Mouse (Mus musculus) regulatory T cell (primary cell): Measurements from ENCODE around the gene Cdh3.
"Not testable (repeated sequence)": the region's sequence is repeated elsewhere in the genome, so short reads cannot be mapped to it uniquely, and the experiment has no call there.

Experiments used
- in situ Hi-C: fragments of 300-600 bp; cut with MboI, MseI; formaldehyde crosslinking; loops from one replicate; pipeline ENCODE4 v1.15.1; 2025; ENCODE audit warnings: high pct_unique_total_duplicates

Gene Cdh3

DNA sequence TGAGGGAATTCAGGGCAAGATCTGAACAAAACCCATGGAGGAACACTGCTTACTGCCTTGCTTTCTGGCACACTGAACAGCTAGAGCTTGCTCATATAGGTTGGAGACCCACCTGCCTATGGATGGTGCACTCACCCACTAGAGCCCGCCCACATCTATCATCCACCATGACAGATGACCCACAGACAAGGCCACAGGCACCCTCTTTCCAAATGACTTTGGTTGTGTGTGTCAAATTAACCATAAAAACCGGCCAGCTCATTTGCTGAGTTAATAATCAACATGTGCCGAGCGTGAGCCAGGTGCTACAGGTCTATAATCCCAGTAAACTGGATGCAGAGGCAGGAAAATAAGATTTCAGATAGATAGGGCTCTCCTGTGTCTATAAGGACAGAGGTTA is 59.7 kb downstream of the Cdh3 start:
- in situ Hi-C loops: no loop called here

- in situ Hi-C loops: no loop called here
These were observed 61.0 kb downstream of the Cdh3 start for GRCm38 (mm10) chr8:106571551-106572172.

DNA sequence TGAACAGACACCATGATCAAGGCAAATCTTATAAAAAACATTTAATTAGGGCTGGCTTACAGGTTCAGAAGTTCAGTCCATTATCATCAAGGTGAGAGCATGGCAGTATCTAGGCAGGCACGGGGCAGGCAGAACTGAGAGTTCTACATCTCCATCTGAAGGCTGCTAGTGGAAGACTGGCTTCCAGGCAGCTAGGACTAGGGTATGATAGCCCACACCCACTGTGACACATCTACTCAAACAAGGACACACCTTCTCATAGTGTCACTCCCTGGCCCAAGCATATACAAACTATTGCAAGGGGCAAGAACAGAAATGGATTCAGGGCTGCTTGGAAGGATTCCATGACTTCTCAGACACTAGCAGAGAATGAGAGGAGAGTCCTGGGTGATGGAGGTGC is 61.5 kb downstream of the Cdh3 start:
- in situ Hi-C loops: not testable (repeated sequence)

DNA sequence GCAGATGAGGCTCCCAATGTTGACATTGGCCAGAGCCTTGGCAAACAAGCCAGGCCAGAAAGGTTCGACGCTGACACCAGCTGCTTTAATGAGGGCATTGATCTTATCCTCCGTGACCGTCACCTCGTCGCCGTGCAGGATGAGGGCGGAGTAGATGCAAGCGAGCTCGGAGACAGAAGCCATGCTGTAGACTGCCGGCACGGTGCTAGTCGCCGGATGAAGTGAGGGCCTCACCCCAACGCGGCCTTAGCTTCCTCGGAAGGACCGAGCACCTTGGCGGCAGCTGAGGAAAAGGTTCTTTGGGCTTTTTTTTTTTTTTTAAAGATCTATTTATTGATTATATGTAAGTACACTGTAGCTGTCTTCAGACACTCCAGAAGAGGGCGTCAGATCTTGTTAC is 62.5 kb downstream of the Cdh3 start, which contains the start of gene Gm10073:
Gene Gm10073, minus strand, starts transcription at position 294 of the 400 bp plus-strand sequence.
- in situ Hi-C loops: not testable (repeated sequence)

- in situ Hi-C loops: no loop called here
These were observed 63.6 kb downstream of the Cdh3 start for GRCm38 (mm10) chr8:106574283-106574682.

- in situ Hi-C loops: no loop called here
These were observed 66.3 kb downstream of the Cdh3 start for GRCm38 (mm10) chr8:106576849-106577555.

DNA sequence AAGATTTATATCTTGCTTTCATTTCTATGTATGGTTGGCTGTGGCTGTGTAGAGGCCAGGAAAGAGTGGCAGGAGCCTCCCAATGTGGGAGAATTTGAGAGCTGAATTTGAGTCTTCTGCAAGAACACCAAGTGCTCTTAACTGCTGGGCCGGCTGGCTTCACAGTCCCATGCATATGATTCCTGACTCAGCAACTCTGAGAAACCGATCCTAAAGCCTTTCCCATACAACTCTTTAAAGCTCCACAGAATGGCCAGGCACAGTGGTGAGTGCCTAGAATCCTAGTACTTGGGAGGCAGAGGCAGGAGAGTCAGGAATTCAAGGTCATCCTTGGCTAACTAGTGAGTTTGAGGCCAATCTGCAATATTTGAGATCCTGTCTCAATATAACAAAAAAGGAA is 68.8 kb downstream of the Cdh3 start:
- in situ Hi-C loops: no loop called here

DNA sequence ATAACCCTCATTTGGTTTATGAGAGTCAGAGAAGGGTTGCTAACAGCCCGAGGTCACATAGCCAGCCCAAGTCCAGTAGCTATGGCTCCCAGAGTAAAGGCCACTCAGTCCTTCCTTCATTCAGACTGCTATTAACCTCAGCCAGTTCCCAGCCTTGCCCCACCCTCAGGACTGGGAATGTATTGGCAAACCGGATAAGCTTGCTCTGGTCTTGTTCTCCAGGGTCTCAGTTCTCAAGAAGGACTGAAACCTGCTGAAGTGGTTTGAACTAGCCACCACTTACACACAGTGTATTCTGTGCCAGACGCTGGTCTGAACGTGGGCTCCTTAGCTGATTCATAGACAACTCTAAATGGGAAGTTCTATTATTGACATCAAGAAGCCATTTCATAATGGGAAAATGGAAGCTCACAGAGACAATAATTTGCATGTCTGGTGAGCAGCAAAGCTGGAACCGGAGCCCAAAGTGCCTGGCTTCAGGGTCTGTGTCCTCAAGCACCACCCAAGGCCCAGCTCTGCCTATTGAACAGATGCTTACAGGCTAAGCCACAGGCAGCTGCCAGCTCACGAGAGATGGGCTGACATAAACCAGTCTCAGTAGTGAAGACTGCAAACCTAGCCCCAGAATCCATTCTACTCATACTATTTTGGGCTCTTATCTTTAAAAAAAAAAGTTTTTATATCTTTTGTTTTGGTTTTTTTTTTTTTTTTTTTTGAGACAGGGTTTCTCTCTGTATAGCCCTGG is 70.8 kb downstream of the Cdh3 start:
- in situ Hi-C loops: no loop called here

GRCm38 (mm10) chr8:106584942-106585670 is 74.4 kb downstream of the Cdh3 start:
- in situ Hi-C loops: no loop called here

GRCm38 (mm10) chr8:106585671-106586037 is 75.0 kb downstream of the Cdh3 start:
- in situ Hi-C loops: no loop called here

- in situ Hi-C loops: no loop called here
These were observed 76.2 kb downstream of the Cdh3 start for GRCm38 (mm10) chr8:106586896-106587295.

- in situ Hi-C loops: no loop called here
These were observed 78.0 kb downstream of the Cdh3 start for GRCm38 (mm10) chr8:106588443-106589431.

DNA sequence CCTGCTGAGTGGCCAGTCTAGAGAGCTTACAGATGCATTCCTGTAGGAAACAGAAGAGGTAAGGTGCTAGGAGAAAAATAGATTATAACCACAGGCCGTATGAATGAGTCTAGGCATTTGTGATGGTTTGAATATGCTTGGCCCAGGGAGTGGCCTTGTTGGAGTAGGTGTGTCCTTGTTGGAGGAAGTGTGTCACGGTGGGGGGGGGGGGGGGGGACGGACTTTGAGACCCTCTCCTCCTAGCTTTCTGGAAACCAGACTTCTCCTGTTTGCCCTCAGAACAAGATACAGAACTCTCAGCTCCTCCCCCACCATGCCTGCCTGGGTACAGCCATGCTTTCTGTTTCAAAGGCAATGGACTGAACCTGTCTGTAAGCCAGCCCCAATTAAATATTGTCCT is 81.8 kb downstream of the Cdh3 start:
- in situ Hi-C loops: no loop called here

- in situ Hi-C loops: not testable (repeated sequence)
These were observed 84.9 kb downstream of the Cdh3 start for GRCm38 (mm10) chr8:106595623-106596022.

GRCm38 (mm10) chr8:106597067-106597466 is 86.4 kb downstream of the Cdh3 start:
- in situ Hi-C loops: no loop called here

DNA sequence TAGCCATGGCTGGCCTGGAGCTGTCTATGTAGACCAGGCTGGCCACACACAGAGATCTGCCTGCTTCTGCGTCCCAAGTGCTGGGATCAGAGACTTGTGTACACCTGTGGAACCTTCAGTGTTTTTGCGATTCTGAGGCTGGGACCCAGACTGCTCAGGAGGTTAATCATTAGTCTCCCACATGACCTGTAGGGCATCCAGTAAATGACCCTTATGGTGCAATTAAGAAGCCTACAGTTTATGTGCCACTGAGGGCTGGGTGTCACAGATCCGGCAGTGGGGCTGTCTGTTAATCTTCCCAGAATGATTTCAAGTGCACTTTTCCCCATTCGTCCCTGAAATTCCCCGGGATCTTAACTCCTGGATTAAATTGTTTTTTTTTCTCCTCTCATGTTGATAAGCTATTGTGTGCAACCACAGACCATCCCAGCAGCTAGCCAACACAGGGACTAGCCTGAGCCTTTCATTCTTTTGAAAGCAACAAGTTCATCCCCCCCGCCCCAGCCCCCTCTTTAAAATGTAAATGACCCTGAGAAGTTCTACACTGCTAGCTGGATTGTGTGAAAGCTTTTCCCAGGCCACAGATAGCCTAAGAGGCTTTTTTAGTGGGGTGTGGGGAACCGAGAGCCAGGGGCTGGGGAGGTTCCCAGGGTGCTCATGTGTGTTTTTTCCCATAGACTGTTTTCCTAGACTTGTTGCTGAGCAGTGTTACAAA is 88.7 kb downstream of the Cdh3 start:
- in situ Hi-C loops: no loop called here

GRCm38 (mm10) chr8:106603131-106603819 is 92.6 kb downstream of the Cdh3 start, which contains the start of gene Cdh1:
Gene Cdh1, plus strand, starts transcription at chr8:106603351.
- in situ Hi-C loops: loop anchor here (10.0 kb wide), 1 partner anchor 1288 kb away; no protein-coding TSS in a partner anchor

DNA sequence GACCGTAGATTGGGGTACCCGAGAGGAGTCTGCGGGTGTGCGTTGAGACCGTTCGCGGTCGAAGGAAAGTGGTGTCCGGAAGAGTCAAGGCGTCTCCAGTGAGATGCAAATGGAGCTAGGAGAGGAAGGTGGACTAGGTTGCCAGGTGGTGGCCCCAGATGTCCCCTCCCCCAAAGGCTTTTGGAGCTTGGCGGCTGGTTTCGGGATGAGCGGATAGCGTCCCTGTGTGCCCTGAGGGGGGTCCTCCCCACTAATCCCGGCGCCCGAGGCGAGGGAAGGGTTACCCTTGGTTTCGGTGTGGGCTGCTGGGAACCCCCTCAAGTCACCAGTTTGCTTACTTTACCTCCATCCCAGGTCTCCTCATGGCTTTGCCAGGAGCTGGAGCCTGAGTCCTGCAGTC is 93.2 kb downstream of the Cdh3 start:
- in situ Hi-C loops: loop anchor here (10.0 kb wide), 1 partner anchor 1289 kb away; no protein-coding TSS in a partner anchor

DNA sequence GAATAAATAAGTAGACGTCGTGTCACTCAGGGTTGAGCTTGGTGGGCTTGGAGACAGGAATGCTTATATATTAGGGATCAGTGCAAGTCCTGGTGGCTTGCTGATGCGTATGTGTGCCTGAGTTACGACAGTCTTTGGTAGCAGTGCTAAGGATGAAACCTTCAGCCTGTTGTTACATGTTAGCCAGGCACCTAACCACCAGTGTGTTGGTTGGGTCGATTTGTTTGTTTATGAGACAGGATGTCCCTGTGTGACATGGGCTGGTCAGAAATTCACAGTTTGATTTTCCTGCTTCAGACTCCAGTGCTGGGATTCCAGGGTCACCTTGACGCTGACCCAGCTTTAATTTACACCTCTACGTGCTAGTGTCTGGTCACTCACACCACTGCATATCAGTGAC is 95.0 kb downstream of the Cdh3 start:
- in situ Hi-C loops: loop anchor here (10.0 kb wide), 1 partner anchor 1291 kb away; no protein-coding TSS in a partner anchor
